Mouse (Mus musculus) CH12.LX (cell line): ENCODE data around the gene Dcaf15. TPM values are rescaled to one million over a fixed set of nuclear protein-coding genes. Genes with fewer than 3 reads are reported as not detected.

ENCODE experiments used
- DNase-seq: peaks from one replicate; pipeline ENCODE4 v3.0.0-alpha.2; 2013; ENCODE audit errors: extremely low read depth
- H3K27ac ChIP-seq: 2 replicates; pipeline ENCODE4 v1.5.1; 2012; ENCODE audit warnings: low read depth, mild to moderate bottlenecking, control low read depth, moderate library complexity; ENCODE audit not compliant: insufficient read depth
- H3K27me3 ChIP-seq: replicated peaks from 2 replicates; pipeline ENCODE3; 2012; ENCODE audit warnings: inconsistent platforms
- H3K36me3 ChIP-seq, 2 experiments: replicated peaks in 1 of 2; 2 replicates each; pipeline versions ENCODE3 to v1.6.1; 2012; ENCODE audit warnings: inconsistent platforms in 1 of 2, low read length in 1 of 2, mild to moderate bottlenecking in 1 of 2, mixed read lengths in 1 of 2, moderate library complexity in 1 of 2; ENCODE audit not compliant: control insufficient read depth in 1 of 2, insufficient read depth in 1 of 2
- H3K4me1 ChIP-seq, 2 experiments: 2 replicates each; pipeline ENCODE4 v1.6.1; 2012; ENCODE audit warnings: inconsistent platforms in 1 of 2, moderate library complexity in 1 of 2; ENCODE audit not compliant: insufficient read depth in 2 of 2, control insufficient read depth in 1 of 2
- H3K4me2 ChIP-seq: 2 replicates; pipeline ENCODE4 v1.6.1; 2012; ENCODE audit warnings: low read depth, mild to moderate bottlenecking, control low read depth; ENCODE audit not compliant: poor library complexity, insufficient read depth, severe bottlenecking
- H3K4me3 ChIP-seq, 3 experiments: fragments of 150-350 bp in 1 of 3; sonication (generic) in 1 of 3; replicated peaks in 1 of 3; 2 replicates each; pipeline versions ENCODE3 to v1.5.1; 2011 to 2012; ENCODE audit warnings: low read depth in 2 of 3, low read length in 2 of 3, mild to moderate bottlenecking in 2 of 3, moderate library complexity in 2 of 3, control low read depth in 1 of 3, improper control_type of control experiment in 1 of 3, inconsistent platforms in 1 of 3, mixed read lengths in 1 of 3; ENCODE audit not compliant: poor library complexity in 1 of 3
- H3K79me2 ChIP-seq: replicated peaks from 2 replicates; pipeline ENCODE4 v1.6.1; 2012; ENCODE audit warnings: mild to moderate bottlenecking, moderate library complexity; ENCODE audit not compliant: control insufficient read depth, poor library complexity, insufficient read depth, severe bottlenecking; ENCODE audit errors: extremely low read depth
- H3K9ac ChIP-seq: 2 replicates; pipeline ENCODE4 v1.6.1; 2012; ENCODE audit warnings: low read depth, mild to moderate bottlenecking, control low read depth, moderate library complexity; ENCODE audit not compliant: insufficient read depth
- H3K9me3 ChIP-seq: replicated peaks from 2 replicates; pipeline ENCODE3; 2012; ENCODE audit warnings: low read length, inconsistent platforms, mixed read lengths
- CHD1 ChIP-seq: IDR thresholded peaks from 2 replicates; pipeline ENCODE4 v1.6.1; 2012; ENCODE audit warnings: low read depth, low read length, improper control_type of control experiment, inconsistent platforms
- ELF1 ChIP-seq: IDR thresholded peaks from 2 replicates; pipeline ENCODE4 v1.6.1; 2014; ENCODE audit warnings: low read depth, mild to moderate bottlenecking, inconsistent platforms, low read length, improper control_type of control experiment
- GABPA ChIP-seq: IDR thresholded peaks from 2 replicates; pipeline ENCODE4 v1.6.1; 2012; ENCODE audit warnings: low read depth, low read length, improper control_type of control experiment, inconsistent platforms; ENCODE audit not compliant: insufficient replicate concordance
- HCFC1 ChIP-seq: IDR thresholded peaks from 2 replicates; pipeline ENCODE4 v1.6.1; 2012; ENCODE audit warnings: low read depth, mild to moderate bottlenecking, inconsistent platforms, low read length, improper control_type of control experiment
- JUN ChIP-seq: IDR thresholded peaks from 2 replicates; pipeline ENCODE4 v1.6.1; 2011; ENCODE audit warnings: low read depth, mild to moderate bottlenecking, low read length, improper control_type of control experiment, moderate library complexity; ENCODE audit not compliant: insufficient read depth
- MAFK ChIP-seq: IDR thresholded peaks from 2 replicates; pipeline ENCODE4 v1.6.1; 2011; ENCODE audit warnings: low read length, improper control_type of control experiment; ENCODE audit not compliant: insufficient replicate concordance
- MAX ChIP-seq: IDR thresholded peaks from 2 replicates; pipeline ENCODE4 v1.6.1; 2011; ENCODE audit warnings: low read length, improper control_type of control experiment
- MAZ ChIP-seq: IDR thresholded peaks from 2 replicates; pipeline ENCODE4 v1.6.1; 2012; ENCODE audit warnings: low read depth, mild to moderate bottlenecking, inconsistent platforms, low read length, improper control_type of control experiment, moderate library complexity
- MXI1 ChIP-seq: IDR thresholded peaks from 2 replicates; pipeline ENCODE4 v1.6.1; 2011; ENCODE audit warnings: mild to moderate bottlenecking, low read depth, low read length, improper control_type of control experiment
- POLR2A ChIP-seq: IDR thresholded peaks from 2 replicates; pipeline ENCODE4 v1.6.1; 2011; ENCODE audit warnings: low read depth, mild to moderate bottlenecking, improper control_type of control experiment, low read length
- RAD21 ChIP-seq: IDR thresholded peaks from 2 replicates; pipeline ENCODE4 v1.6.1; 2011; ENCODE audit warnings: low read depth, mild to moderate bottlenecking, low read length, improper control_type of control experiment, moderate library complexity
- SIN3A ChIP-seq: IDR thresholded peaks from 2 replicates; pipeline ENCODE4 v1.6.1; 2012; ENCODE audit warnings: low read length, improper control_type of control experiment, inconsistent platforms
- TCF12 ChIP-seq: IDR thresholded peaks from 2 replicates; pipeline ENCODE4 v1.6.1; 2014; ENCODE audit warnings: low read depth, mild to moderate bottlenecking, inconsistent platforms, low read length, improper control_type of control experiment
- UBTF ChIP-seq: IDR thresholded peaks from 2 replicates; pipeline ENCODE4 v1.6.1; 2012; ENCODE audit warnings: low read depth, mild to moderate bottlenecking, inconsistent platforms, low read length, improper control_type of control experiment, moderate library complexity
- USF2 ChIP-seq: conservative IDR thresholded peaks from 2 replicates; pipeline ENCODE4 v1.6.1; 2011; ENCODE audit warnings: low read depth, low read length, improper control_type of control experiment
- ZC3H11A ChIP-seq: IDR thresholded peaks from 2 replicates; pipeline ENCODE4 v1.6.1; 2012; ENCODE audit warnings: low read depth, mild to moderate bottlenecking, inconsistent platforms, low read length, improper control_type of control experiment
- ZMIZ1 ChIP-seq: IDR thresholded peaks from 2 replicates; pipeline ENCODE4 v1.6.1; 2012; ENCODE audit warnings: low read depth, mild to moderate bottlenecking, inconsistent platforms, low read length, improper control_type of control experiment
- dilution Hi-C: fragments of 300-500 bp; cut with MboI; formaldehyde crosslinking; loops from 2 replicates; pipeline ENCODE4 v1.14.3; 2020; ENCODE audit warnings: low sequenced_read_pairs; ENCODE audit not compliant: extremely low pct_unique_long_range_greater_than_20kb, extremely low pct_ligation_motif_present
- in situ Hi-C: fragments of 300-500 bp; cut with MboI; formaldehyde crosslinking; loops from 3 replicates; pipeline ENCODE4 v1.14.3; 2019; ENCODE audit warnings: low sequenced_read_pairs, low pct_ligation_motif_present, low pct_unique_long_range_greater_than_20kb, mixed read lengths
- polyA plus RNA-seq: library from polyadenylated mRNA; unstranded; fragments of >175 nt; gene quantifications from 2 replicates; pipeline ENCODE4 v1.2.1, GENCODE M21; 2012; ENCODE audit warnings: low read depth; ENCODE audit not compliant: insufficient read length
- total RNA-seq, 2 experiments: library from RNA; depleted of rRNA; stranded (reverse); fragments of 300-350 nt in 1 of 2; fragments of >200 nt in 1 of 2; gene quantifications; 2 replicates each; pipeline ENCODE4 v1.2.3; 2012 to 2014

The Dcaf15 gene
- total and polyA plus RNA-seq, 3 experiments: 39.3 to 50.7 (median 47.9) TPM

DNA sequence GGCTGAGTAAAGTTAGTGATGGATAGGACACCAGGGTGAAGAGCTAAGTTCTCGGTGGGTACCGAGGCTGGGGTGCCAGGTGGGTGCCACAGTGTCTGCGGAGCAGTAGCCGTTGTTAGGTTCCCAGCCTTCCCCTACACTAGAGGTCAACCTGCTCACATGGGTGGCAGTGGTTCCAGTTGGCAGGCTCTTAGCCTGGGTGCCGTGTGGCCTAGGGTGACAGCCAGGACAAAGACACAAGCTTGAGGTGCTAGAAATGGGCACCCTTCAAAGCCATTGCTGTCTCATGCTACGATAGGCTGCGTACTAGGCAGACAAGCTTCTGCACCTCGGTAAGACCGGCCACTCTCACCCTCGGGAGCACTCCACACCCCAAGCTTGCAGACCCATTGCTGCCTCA is 32.2 kb downstream of the Dcaf15 start:
- H3K36me3 ChIP-seq: peaks cover 19 to 63% of the 10 kb centered on the region in 2 experiments
- dilution Hi-C loops (no loop called here), in situ Hi-C loops (no loop called here)

DNA sequence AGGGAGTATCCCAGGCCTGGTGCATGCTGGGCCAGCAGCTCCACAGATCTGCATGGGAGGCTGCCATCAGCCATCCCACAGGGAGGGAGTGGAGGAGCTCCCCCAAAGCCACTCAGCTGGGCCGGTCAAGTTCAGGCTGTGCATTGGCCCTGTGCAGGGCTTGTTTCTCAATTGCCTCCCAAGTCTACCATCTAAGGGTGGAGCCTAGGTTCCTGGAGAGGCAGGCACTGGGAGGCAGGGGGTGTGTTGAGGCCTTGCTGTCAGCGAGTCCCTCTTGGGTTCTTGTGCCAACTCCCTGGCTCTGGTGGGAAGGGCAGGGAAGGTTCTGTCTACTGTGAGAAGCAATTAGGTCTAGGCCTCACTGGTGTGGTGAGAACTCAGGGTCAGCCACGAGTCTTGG is 32.6 kb downstream of the Dcaf15 start:
- H3K4me3 ChIP-seq: no peak overlapping the region
- no peak overlapping the region for H3K9ac ChIP-seq
- dilution Hi-C loops (no loop called here), in situ Hi-C loops (no loop called here)
- no peaks in the 10 kb centered on the region for H3K9me3 ChIP-seq
- peaks cover 16 to 43% of the 10 kb centered on the region in 2 experiments for H3K4me1 ChIP-seq
- H3K4me2 ChIP-seq: no peak overlapping the region
- DNase-seq: no peak
- peaks cover 19 to 59% of the 10 kb centered on the region in 2 experiments for H3K36me3 ChIP-seq
- TF ChIP-seq POLR2A (no peak), MAX (no peak), MAFK (no peak), MAZ (no peak), JUN (no peak), ZC3H11A (no peak), HCFC1 (no peak), ELF1 (no peak)
- no peak overlapping the region for H3K27ac ChIP-seq
- no peaks in the 10 kb centered on the region for H3K27me3 ChIP-seq
- H3K79me2 ChIP-seq: peaks cover 14% of the 10 kb centered on the region

More for the DNA sequence above, 32.2 kb downstream of the Dcaf15 start:
- peaks cover 14% of the 10 kb centered on the region for H3K79me2 ChIP-seq
- no peak overlapping the region for H3K9ac ChIP-seq
- H3K9me3 ChIP-seq: no peaks in the 10 kb centered on the region
- no peak overlapping the region for H3K4me2 ChIP-seq
- H3K4me3 ChIP-seq: no peak overlapping the region
- H3K4me1 ChIP-seq: peaks cover 16 to 43% of the 10 kb centered on the region in 2 experiments
- TF ChIP-seq MXI1: no peak
- no peak for TF ChIP-seq UBTF
- TF ChIP-seq USF2: no peak
- TF ChIP-seq CHD1: no peak
- no peak for TF ChIP-seq GABPA
- TF ChIP-seq MAZ: no peak
- TF ChIP-seq RAD21: no peak
- no peak overlapping the region for H3K27ac ChIP-seq
- DNase-seq: no peak
- H3K27me3 ChIP-seq: no peaks in the 10 kb centered on the region

DNA sequence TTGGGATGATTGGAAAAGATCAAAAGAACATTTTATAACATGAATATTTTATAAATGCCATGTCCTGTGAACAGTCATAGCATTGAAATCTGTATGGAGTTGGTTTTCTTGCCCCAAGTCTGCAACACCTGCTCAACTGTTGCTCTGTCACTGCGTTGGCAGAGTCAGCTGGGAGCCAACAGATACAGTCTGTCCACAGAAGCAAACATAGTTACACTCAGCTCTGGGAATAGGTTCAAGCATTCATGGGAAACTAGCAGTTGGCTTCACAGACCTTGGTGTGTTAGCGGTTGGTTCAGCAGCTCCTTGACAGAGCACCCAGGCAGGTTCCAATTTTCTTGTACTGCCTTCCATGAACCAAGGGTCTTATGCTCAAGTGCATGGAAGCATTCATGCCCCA is 33.9 kb downstream of the Dcaf15 start:
- Histone ChIP-seq H3K36me3 (peaks cover 14 to 46% of the 10 kb centered on the region in 2 experiments), H3K4me2 (no peak overlapping the region), H3K9ac (no peak overlapping the region), H3K27me3 (no peaks in the 10 kb centered on the region), H3K4me1 (peaks cover 16 to 43% of the 10 kb centered on the region in 2 experiments), H3K79me2 (peaks cover 14% of the 10 kb centered on the region), H3K4me3 (no peak overlapping the region), H3K27ac (no peak overlapping the region), H3K9me3 (no peaks in the 10 kb centered on the region)
- in situ Hi-C loops (no loop called here), dilution Hi-C loops (no loop called here)
- TF ChIP-seq TCF12 (no peak), ZMIZ1 (no peak), SIN3A (no peak), CHD1 (no peak), ZC3H11A (no peak)
- DNase-seq: no peak
